Mouse (Mus musculus) small intestine, adult 2 months (tissue): ENCODE data around the gene Tmprss11e. TPM values are rescaled to one million over a fixed set of nuclear protein-coding genes. Genes with fewer than 3 reads are reported as not detected.

ENCODE experiments used
- H3K27ac ChIP-seq: fragments of 200-500 bp; 2 replicates; pipeline ENCODE4 v1.5.1; 2012; ENCODE audit warnings: low read depth, low read length, control low read depth, inconsistent platforms; ENCODE audit not compliant: insufficient read depth
- H3K27me3 ChIP-seq: fragments of 200-500 bp; 2 replicates; pipeline ENCODE4 v1.6.1; 2012; ENCODE audit warnings: mild to moderate bottlenecking, moderate library complexity, low read length, inconsistent platforms; ENCODE audit not compliant: control insufficient read depth, insufficient read depth
- H3K36me3 ChIP-seq: fragments of 200-500 bp; 2 replicates; pipeline ENCODE4 v1.6.1; 2012; ENCODE audit warnings: mild to moderate bottlenecking, low read length, control low read depth, inconsistent platforms; ENCODE audit not compliant: control insufficient read depth, insufficient read depth
- H3K4me1 ChIP-seq: fragments of 200-500 bp; 2 replicates; pipeline ENCODE4 v1.6.1; 2012; ENCODE audit warnings: low read length, inconsistent platforms, mixed read lengths; ENCODE audit not compliant: control insufficient read depth, insufficient read depth, insufficient read length
- H3K4me3 ChIP-seq: fragments of 200-500 bp; 2 replicates; pipeline ENCODE4 v1.5.1; 2012; ENCODE audit warnings: low read depth, mild to moderate bottlenecking, control low read depth, inconsistent platforms, low read length, moderate library complexity
- CTCF ChIP-seq: fragments of 200-500 bp; IDR thresholded peaks from 2 replicates; pipeline ENCODE4 v1.5.1; 2012; ENCODE audit warnings: low read depth, mild to moderate bottlenecking, control low read depth, inconsistent platforms, low read length, moderate library complexity, mixed read lengths; ENCODE audit not compliant: insufficient replicate concordance, insufficient read length; ENCODE audit errors: extremely low read depth
- POLR2A ChIP-seq: fragments of 200-500 bp; IDR thresholded peaks from 2 replicates; pipeline ENCODE4 v1.6.1; 2012; ENCODE audit warnings: low read depth, mild to moderate bottlenecking, control low read depth, inconsistent platforms, low read length, moderate library complexity
- whole genome bisulfite sequencing: fragments of 180-500 bp; shearing (Covaris S2); methylation state at CpG from one replicate; pipeline ENCODE4 v1.1.7; 2018; 5-methylcytosine and 5-hydroxymethylcytosine counted together
- polyA plus RNA-seq: library from polyadenylated mRNA; depleted of rRNA; stranded (reverse); fragments of >200 nt; gene quantifications from 2 replicates; pipeline ENCODE4 v1.2.3, GENCODE M21; 2012

Tmprss11e gene
- polyA plus RNA-seq, 1 experiment = not detected

- Histone ChIP-seq H3K4me1 (no peaks in the 10 kb centered on the region), H3K27ac (no peak overlapping the region), H3K36me3 (no peaks in the 10 kb centered on the region), H3K4me3 (no peak overlapping the region), H3K27me3 (no peaks in the 10 kb centered on the region)
- 68% methylated on average over 5 of the region's 5 CpGs for WGBS
- TF ChIP-seq CTCF = no peak
- no peak for TF ChIP-seq POLR2A
These were observed 31.3 kb upstream of the Tmprss11e start for GRCm38 (mm10) chr5:86776941-86777340.

DNA sequence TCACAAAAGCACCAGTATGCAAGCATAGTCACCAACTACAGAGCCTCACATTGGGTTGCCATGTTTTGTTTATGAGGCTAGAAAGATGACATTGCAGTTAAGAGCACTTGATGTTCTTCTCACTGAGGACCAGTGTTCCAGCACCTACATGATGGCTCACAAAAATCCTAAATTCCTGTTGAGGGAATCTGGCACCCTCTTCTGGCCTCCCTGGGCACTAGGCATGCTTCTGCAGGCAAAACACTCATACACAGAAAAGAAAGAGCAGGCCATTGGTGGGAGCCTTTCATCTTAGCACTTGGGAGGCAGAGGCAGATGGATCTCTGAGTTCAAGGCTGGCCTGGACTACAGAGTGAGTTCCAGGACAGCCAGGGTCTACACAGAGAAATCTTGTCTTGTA lies 25.4 kb upstream of the Tmprss11e start:
- no peaks in the 10 kb centered on the region for H3K27me3 ChIP-seq
- H3K27ac ChIP-seq = no peak overlapping the region
- no peaks in the 10 kb centered on the region for H3K4me1 ChIP-seq
- no peak overlapping the region for H3K4me3 ChIP-seq
- TF ChIP-seq POLR2A = no peak
- no peak for TF ChIP-seq CTCF
- H3K36me3 ChIP-seq = no peaks in the 10 kb centered on the region

DNA sequence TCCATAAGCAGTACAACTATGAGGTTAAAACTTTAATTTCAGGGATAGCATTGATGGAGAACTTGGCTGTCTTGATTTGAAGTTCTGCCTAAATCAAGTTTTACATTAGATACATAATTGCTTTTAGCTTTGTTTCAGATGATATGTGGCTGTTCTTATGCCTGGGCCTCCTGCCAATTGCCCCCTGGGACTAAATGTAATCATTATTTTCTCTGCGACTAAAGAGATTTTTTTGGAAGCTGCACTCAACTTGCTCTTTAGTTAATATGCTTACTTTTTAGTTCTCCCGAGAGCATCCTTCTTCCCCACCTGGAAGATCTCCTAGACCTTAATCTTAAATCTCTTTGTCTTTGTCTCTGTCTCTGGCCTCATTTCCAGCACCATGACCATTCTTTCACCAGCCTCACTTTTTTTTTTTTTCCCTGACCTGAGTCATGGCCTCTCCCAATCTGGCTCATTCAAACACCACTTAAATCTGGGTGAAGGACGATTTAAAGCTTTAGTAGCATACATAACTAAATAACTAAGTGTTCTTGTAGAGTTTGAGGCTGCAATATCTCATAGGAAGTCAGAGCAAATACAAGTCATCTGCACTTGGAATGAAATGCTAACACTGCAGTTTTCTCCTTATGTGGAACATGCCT lies 23.5 kb upstream of the Tmprss11e start:
- WGBS = 46% methylated on average over 3 of the region's 3 CpGs
- H3K4me1 ChIP-seq = no peaks in the 10 kb centered on the region
- H3K36me3 ChIP-seq = no peaks in the 10 kb centered on the region
- no peak overlapping the region for H3K27ac ChIP-seq
- H3K4me3 ChIP-seq = no peak overlapping the region
- TF ChIP-seq CTCF (no peak), POLR2A (no peak)
- no peaks in the 10 kb centered on the region for H3K27me3 ChIP-seq

DNA sequence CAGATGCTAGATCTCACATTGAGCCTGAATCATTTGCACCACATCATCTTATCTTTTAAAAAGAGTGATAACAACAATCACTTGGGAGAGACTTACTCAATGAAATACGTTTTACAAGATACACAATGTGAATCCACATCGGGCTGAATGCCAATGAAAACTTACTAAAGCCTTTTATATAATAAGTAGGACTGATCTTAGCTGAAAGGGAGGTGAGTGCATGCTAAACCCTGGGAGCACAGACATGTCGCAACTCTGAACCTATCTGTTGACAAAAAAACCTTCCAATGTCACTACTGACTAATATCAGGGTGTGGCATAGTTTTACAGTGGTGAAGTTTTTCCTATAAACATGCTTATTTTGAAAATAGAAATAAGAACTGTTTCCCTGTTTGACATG lies 2.8 kb downstream of the Tmprss11e start:
- no peak for TF ChIP-seq CTCF
- TF ChIP-seq POLR2A = no peak
- H3K36me3 ChIP-seq = no peaks in the 10 kb centered on the region
- H3K4me1 ChIP-seq = no peaks in the 10 kb centered on the region
- 39% methylated on average over 3 of the region's 3 CpGs for WGBS
- no peak overlapping the region for H3K27ac ChIP-seq
- H3K27me3 ChIP-seq = no peaks in the 10 kb centered on the region; the same call in 1 of the 2 replicates
- H3K4me3 ChIP-seq = no peak overlapping the region

DNA sequence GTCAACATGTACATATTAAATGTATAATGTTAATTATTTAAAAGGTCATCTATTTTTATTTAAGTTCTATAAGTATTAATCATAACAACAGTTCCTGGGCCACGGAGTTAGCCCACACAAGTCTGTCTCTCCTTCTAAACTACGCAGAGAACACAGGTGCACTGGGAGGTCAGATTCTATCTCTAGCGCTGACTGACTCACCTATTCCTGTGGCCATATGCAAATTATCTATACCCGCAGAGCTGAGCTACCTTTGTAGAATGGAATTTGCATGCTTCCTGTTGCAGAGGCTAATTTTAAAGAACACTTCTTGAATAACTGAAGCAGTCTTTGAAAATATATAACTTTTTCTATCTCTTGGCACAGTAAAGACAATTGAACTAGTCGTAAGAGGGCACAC lies 4.5 kb downstream of the Tmprss11e start:
- no peak overlapping the region for H3K4me3 ChIP-seq
- no peaks in the 10 kb centered on the region for H3K36me3 ChIP-seq
- H3K27me3 ChIP-seq = no peaks in the 10 kb centered on the region
- no peak overlapping the region for H3K27ac ChIP-seq
- WGBS = 58% methylated on average over 5 of the region's 5 CpGs
- no peaks in the 10 kb centered on the region for H3K4me1 ChIP-seq
- TF ChIP-seq CTCF (no peak), POLR2A (no peak)

DNA sequence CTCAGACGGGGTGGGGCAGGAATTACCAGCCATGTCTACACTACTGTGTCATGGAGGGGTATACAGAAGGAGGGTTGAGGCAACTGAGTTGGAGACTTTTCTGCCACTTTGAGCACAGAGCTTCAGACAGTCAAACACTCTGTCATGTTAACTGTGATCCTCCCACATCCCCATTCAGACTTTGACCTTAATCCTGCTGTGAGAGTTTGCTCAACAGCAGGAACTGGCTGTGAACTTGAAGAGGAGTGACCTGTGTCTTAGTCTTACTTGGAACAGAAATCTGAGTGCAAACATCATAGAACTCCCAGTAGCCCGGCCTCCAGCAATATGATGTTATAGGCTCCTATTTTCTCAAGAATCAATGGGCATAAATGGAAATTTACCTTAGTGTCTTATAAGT lies 9.8 kb downstream of the Tmprss11e start:
- H3K4me1 ChIP-seq = no peaks in the 10 kb centered on the region
- H3K27me3 ChIP-seq = no peaks in the 10 kb centered on the region
- no peaks in the 10 kb centered on the region for H3K36me3 ChIP-seq
- H3K27ac ChIP-seq = no peak overlapping the region
- no peak for TF ChIP-seq POLR2A
- TF ChIP-seq CTCF = no peak
- WGBS = 31% methylated on average over 2 of the region's 2 CpGs
- H3K4me3 ChIP-seq = no peak overlapping the region

- no peak overlapping the region for H3K27ac ChIP-seq
- TF ChIP-seq CTCF (no peak), POLR2A (no peak)
- no peak overlapping the region for H3K4me3 ChIP-seq
- no peaks in the 10 kb centered on the region for H3K36me3 ChIP-seq
- no peaks in the 10 kb centered on the region for H3K27me3 ChIP-seq
- WGBS = 72% methylated on average over 4 of the region's 4 CpGs
- no peaks in the 10 kb centered on the region for H3K4me1 ChIP-seq
These were observed 15.0 kb downstream of the Tmprss11e start for GRCm38 (mm10) chr5:86730587-86730986.
